Mouse (Mus musculus) ES-CJ7 (cell line): ENCODE data around the gene Piwil4.
A peak's percentile ranks its signal among the peaks of the same experiment; 100 is the strongest.
"Not testable (repeated sequence)": the region's sequence is repeated elsewhere in the genome, so short reads cannot be mapped to it uniquely, and the experiment has no call there.

Experiments used
- DNase-seq: peaks from one replicate; pipeline ENCODE4 v3.0.0; 2011; ENCODE audit warnings: low read depth, low spot score

Gene Piwil4

DNA sequence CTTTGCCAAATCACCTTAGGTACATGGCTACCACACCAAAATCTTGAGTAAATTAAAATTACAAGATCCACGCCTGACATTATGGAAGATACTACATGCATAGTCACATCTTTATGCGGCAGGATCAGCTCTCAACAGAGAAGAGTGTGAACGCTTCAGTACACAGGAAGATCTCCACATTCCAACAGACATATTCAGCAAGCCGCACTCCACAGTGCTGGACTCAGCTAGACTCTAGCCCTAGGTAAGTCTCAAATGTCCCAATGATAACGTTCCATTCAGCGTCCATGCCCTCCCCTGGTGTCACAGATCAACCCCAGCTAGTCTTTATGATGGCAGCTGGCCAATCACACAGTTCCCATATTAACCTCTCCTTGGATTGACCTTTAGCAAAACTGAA lies 14.5 kb downstream of the Piwil4 start:
- DNase-seq: no peak

GRCm38 (mm10) chr9:14724755-14725420 lies 15.6 kb downstream of the Piwil4 start:
- DNase-seq: no peak

- DNase-seq: no peak
Observed at GRCm38 (mm10) chr9:14721610-14722009, 18.9 kb downstream of the Piwil4 start.

DNA sequence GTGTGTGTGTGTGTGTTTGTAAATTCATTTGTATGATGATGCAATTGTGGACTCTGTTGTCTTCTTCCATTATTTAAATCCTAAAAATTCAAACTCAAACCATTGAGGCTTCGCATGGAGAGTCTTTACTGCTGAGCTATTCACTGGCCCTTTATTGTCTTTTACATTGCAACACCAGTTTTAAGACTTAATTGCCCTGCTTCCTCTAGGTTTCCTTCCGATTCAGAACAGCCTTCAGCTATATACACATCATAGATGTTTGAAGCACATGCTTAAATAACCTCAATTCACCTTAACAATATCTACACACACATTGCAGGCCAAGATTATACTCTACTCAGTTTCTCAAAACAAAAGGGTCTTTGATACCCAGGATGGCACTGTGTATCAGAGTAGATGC lies 20.1 kb downstream of the Piwil4 start:
- DNase-seq: no peak

GRCm38 (mm10) chr9:14718332-14718691 lies 22.2 kb downstream of the Piwil4 start:
- no peak for DNase-seq

- DNase-seq: no peak
Observed at GRCm38 (mm10) chr9:14717689-14718331, 22.7 kb downstream of the Piwil4 start.

GRCm38 (mm10) chr9:14715258-14715657 lies 25.3 kb downstream of the Piwil4 start:
- DNase-seq: no peak

DNA sequence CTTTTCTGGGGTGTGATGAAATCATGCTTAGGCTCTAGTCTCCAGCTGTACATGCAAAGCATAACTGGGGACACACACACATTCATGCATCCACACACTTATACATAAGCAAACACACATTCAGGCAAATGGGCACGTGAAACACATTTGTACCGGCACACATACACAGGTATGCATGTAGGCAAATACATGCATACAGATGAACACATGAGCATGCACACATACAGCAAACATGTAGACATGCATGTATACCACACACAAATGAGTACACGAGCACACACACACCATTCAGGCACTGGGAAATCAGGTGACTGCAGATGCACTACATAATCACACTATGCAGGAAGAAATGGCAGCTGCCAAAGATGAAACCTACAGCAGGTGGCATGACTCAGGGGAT lies 29.6 kb downstream of the Piwil4 start:
- DNase-seq: no peak

DNA sequence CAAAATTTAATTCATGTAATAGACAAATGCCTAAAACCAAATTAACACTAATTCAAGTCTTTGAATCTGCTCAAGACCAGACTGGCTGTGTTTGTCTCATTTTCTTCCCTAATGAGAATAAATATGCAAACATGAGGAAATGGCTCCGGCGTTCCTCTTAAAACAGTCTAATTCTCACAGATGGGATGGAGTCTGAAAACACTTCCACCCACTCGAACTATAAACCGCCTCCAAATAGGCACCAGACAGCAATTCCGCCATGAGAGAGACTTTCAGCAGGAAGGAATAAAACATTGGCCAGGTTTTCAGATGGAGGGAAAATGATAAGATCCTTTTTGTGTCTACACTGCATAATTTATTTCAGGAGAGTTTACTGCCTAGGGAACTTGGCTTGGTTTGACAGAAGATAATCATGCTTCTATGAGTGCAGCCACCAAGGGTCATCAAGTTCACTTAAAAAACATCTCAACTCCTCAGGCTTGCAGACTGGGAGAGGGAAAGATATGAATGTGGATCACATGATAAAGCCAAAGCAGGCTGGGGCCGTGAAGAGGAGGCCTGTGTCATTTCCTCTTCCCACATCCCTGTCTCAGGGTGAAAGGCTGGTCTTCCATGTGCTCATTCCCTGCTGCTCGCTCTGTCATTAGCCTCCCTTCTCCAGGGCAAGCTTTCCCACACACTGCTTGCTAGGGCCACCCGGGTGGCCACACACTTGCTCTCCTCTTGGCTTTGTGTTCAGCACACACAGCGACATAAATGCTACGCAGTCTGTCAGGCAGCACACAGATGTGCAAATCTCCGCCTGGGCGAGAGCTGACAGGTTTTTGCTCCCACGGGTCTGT lies 35.0 kb downstream of the Piwil4 start:
- DNase-seq: no peak

DNA sequence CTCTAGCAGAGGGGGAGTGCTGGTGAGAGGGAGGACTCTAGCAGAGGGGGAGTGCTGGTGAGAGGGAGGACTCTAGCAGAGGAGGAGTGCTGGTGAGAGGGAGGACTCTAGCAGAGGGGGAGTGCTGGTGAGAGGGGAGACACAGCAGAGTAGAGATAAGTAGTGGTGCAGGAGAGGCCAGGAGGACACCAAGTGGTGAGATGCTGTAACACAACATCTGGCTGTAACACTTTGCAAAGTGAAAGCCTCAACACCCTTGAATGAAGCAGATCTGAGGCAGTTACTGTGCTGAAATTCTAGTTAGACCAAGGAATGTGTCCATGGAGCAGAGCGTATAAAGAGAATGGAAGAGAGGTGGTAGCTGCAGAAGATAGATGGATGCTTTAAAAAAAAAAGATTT lies 39.7 kb downstream of the Piwil4 start:
- DNase-seq: not testable (repeated sequence)

GRCm38 (mm10) chr9:14699288-14699640 lies 41.3 kb downstream of the Piwil4 start:
- DNase-seq: no peak

DNA sequence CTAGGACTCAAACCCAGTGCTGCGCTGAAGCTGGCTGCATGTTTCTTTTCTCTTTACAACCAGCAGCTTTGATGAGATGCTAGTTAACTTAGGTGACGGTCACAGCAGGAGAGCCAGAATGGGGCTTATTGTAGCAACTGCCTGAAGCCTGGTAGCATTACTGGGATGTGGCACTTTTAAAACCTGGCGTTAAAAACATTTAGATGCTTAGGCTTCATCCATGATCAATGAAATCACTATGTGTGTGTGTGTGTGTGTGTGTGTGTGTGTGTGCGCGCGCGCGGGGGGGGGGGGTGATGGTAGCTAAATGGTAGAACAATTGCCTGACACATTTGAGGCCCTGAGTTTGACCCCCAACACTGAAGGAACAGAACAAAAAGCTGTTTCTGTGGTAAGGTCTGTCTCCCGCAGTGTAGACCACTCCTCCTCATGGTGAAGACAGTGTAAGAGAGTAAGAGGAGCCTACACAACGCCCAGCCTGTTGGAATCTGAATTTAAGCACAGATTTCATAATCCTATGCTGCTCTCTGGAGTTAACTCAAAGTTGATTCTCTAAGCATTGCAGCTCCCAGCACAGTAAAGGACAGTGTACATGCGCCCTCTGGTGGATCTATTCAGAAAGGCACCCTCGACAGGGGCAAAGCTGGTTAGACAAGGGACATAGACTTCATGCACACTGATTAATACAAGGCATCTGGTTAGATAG lies 41.8 kb downstream of the Piwil4 start:
- peak; percentile 85 for DNase-seq

DNA sequence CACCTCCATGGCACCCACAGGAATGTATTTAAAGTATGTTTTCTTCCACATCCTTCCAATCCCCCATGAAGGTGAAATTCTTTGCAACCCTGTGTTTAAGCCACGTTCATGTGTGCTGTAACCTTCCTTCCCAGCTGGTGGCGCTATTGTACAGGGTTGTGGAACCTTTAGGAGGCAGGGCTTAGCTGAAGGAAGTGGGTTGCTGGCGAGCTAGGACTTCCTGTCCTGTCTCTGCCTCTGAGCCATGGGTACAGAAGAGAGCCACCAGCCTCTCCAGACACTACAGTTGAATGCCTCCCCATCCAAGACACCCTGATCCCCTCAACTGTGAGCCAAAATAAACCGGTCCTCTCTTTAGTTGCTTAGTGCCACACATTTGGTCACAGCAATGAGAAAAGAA lies 42.6 kb downstream of the Piwil4 start:
- peak; percentile 84 for DNase-seq

DNA sequence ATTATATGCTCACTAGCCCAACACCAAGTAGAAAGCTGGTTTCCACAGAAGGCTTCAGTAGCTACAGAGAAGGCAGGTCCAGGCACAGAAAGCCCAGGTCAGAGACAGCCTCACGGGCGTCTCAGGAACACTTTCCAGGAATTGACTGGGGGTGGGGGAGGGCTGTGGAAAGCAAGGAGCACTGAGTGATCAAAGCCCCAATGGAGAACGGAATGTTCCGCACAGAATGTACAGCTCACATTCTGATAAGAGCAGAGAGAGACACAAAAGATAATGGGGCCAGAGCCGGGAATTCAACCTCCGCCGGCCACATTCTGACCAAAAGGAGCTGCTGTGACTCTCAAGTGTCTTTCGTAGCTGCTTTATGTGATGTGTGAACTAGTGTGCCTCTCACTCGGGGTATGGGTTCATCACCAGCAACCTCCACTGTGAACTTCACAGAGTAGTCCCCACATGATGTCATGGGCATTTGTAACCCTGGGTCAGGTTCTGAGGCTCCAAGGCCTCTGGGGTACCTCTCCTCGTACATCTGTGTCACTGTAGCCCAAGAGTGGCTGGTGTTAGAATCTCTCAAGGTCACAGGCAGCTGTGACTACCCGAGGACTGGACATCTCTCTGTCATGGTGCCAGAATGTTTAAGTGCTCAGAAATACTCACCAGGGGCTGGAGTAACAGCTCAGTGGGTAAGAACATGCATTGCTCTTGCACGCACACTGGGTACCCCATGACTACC lies 51.0 kb downstream of the Piwil4 start:
- DNase-seq: no peak

DNA sequence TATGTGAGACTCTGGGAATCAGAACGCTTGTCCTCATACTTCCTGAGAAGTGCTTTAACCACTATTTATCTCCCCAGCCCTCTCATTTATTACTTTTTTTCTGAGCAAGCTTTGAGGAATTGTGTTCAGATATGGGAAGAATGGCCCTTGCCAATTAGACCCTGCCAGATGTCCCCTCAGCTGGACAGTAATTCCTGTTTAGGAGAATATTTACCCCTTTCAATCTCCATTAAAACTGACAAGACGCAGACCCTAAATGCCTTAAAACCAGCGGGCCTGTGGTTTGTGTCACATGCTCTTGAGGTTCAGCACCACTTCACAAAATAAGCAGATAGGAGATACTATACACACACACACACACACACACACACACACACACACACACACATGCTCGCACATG lies 56.2 kb downstream of the Piwil4 start:
- no peak for DNase-seq

DNA sequence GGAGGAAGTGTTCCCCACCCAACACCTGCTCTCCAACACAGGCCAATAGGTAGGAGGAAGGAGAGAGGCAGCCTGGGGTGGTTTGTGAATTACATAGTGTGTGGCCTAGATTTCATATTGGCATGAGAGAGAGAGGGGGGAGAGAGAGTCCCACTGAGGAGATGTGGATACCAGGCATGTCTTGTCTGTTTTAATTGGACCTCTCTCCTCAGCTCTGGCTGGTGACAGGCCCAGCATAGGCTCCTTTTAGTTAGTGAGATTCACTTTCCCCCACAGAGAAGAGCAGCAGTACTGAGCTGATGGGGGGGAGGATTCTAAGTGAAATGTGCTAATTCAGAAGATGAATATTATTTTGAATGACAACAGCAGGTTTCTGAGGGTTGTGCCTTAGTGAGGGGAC lies 57.8 kb downstream of the Piwil4 start:
- DNase-seq: no peak

- DNase-seq: peak; percentile 59
Observed at GRCm38 (mm10) chr9:14680584-14680983, 59.9 kb downstream of the Piwil4 start.

- DNase-seq: no peak
Observed at GRCm38 (mm10) chr9:14675707-14676691, 64.5 kb downstream of the Piwil4 start.

- DNase-seq: no peak
Observed at GRCm38 (mm10) chr9:14674506-14674905, 66.0 kb downstream of the Piwil4 start.

GRCm38 (mm10) chr9:14673109-14673508 lies 67.4 kb downstream of the Piwil4 start:
- DNase-seq: no peak
